ENCODE assay signal across 21 mouse cellular contexts in genomic region chr5:72133906-72134305, GRCm38 (mm10).
"Had no signal": no experiment of that assay in that cellular context is flagged by ENCODE, and none has a peak within 500 bp of the region (broad histone marks: within the 10 kb centered on the region; RNA-seq: fewer than 3 reads in every experiment).

No protein-coding gene starts in this region.

- H3K27ac ChIP-seq: heart, adult 2 months; hindbrain, embryonic 10.5 days; hindbrain, embryonic 12.5 days; hindbrain, embryonic 14.5 days; intestine, embryonic 15.5 days; layer of hippocampus, adult 2 months; left cerebral cortex, adult 2 months; limb, embryonic 10.5 days; limb, embryonic 12.5 days; liver, embryonic 12.5 days; liver, embryonic 14.5 days had no signal

- H3K36me3 ChIP-seq: heart, embryonic 12.5 days; hindbrain, embryonic 10.5 days; hindbrain, embryonic 12.5 days; intestine, embryonic 15.5 days; limb, embryonic 10.5 days; limb, embryonic 12.5 days; liver, embryonic 12.5 days had no signal

- H3K9ac ChIP-seq: heart, embryonic 12.5 days; hindbrain, embryonic 12.5 days; hindbrain, embryonic 14.5 days; intestine, embryonic 15.5 days; limb, embryonic 12.5 days; liver, embryonic 12.5 days; liver, embryonic 14.5 days had no signal

- H3K27me3 ChIP-seq: heart, embryonic 12.5 days; hindbrain, embryonic 12.5 days; intestine, embryonic 15.5 days; limb, embryonic 12.5 days; liver, embryonic 12.5 days had no signal

- H3K4me1 ChIP-seq: heart, embryonic 12.5 days; hindbrain, embryonic 10.5 days; hindbrain, embryonic 12.5 days; intestine, embryonic 15.5 days; limb, embryonic 10.5 days; limb, embryonic 12.5 days; liver, embryonic 12.5 days had no signal

- H3K4me3 ChIP-seq: heart, adult 2 months; heart, embryonic 12.5 days; hindbrain, embryonic 10.5 days; hindbrain, embryonic 12.5 days; intestine, embryonic 15.5 days; layer of hippocampus, adult 2 months; left cerebral cortex, adult 2 months; limb, embryonic 10.5 days; limb, embryonic 12.5 days; liver, embryonic 12.5 days had no signal

- H3K9me3 ChIP-seq: heart, embryonic 12.5 days; hindbrain, embryonic 10.5 days; hindbrain, embryonic 12.5 days; intestine, embryonic 15.5 days; limb, embryonic 10.5 days; limb, embryonic 12.5 days; liver, embryonic 12.5 days had no signal

- DNase-seq: gastrocnemius, postnatal 14 days; gastrocnemius, postnatal 36 days; heart, adult 2 months; heart, postnatal 10 days; heart, postnatal 4 days; kidney, adult 18-20 months; kidney, adult 8-10 months; kidney, postnatal 10 days; kidney, postnatal 25 days; kidney, postnatal 4 days had no signal
